Mouse (Mus musculus): Measurements from ENCODE around the gene Ptprh. TPM values are rescaled to one million over a fixed set of nuclear protein-coding genes. Genes with fewer than 3 reads are reported as not detected.

Ptprh gene
- polyA plus RNA-seq (2014; fragmentation: Nextera tagmentation; extraction: Ambion mirVana): not detected in 2 replicates

- no peak for TF ChIP-seq CTCF (IDR thresholded peaks at IDR 0.05; ENCODE audit: low read depth)
- H3K27ac ChIP-seq (ENCODE audit: low read depth): no peak within 1 kb of the TSS
- ATAC-seq (ENCODE audit: insufficient read depth): no peak
- no peaks in the 10 kb centered on the region for H3K36me3 ChIP-seq (ENCODE audit: insufficient read depth)
- no peaks in the 10 kb centered on the region for H3K9me3 ChIP-seq (ENCODE audit: low read depth, low read length)
- DNase-seq: no peak
- no peak within 1 kb of the TSS for H3K4me3 ChIP-seq (ENCODE audit: low read depth, low read length)
- no peak within 1 kb of the TSS for H3K4me2 ChIP-seq
- H3K4me1 ChIP-seq (ENCODE audit: insufficient read depth): no peaks in the 10 kb centered on the region
- H3K27me3 ChIP-seq (ENCODE audit: insufficient read depth, low read length): no peaks in the 10 kb centered on the region
- WGBS: 43% methylated on average over 6 of the region's 6 CpGs
- no peak within 1 kb of the TSS for H3K9ac ChIP-seq
Measured at GRCm38 (mm10) chr7:4603873-4604272, at the start of gene Ptprh. Gene Ptprh (minus strand): TSS chr7:4604041.

- 79% methylated on average over 5 of the region's 5 CpGs for WGBS
- no peak for DNase-seq
Measured at GRCm38 (mm10) chr7:4653351-4653750, 49.5 kb upstream of the Ptprh start.

GRCm38 (mm10) chr7:4652726-4653125 lies 48.9 kb upstream of the Ptprh start:
- Histone ChIP-seq H3K4me2 (no peak overlapping the region), H3K4me1 (ENCODE audit: insufficient read depth) (0 out of 2 replicates have a peak, but pooled peaks cover 4% of the 10 kb centered on the region), H3K27ac (ENCODE audit: low read depth) (no peak overlapping the region), H3K27me3 (ENCODE audit: insufficient read depth, low read length) (no peaks in the 10 kb centered on the region), H3K4me3 (ENCODE audit: low read depth, low read length) (no peak overlapping the region), H3K36me3 (ENCODE audit: insufficient read depth) (peaks cover 15% of the 10 kb centered on the region; the same call in 1 of the 2 replicates), H3K9me3 (ENCODE audit: low read depth, low read length) (no peaks in the 10 kb centered on the region), H3K9ac (no peak overlapping the region)
- TF ChIP-seq CTCF (IDR thresholded peaks at IDR 0.05; ENCODE audit: low read depth): no peak
- ATAC-seq (ENCODE audit: insufficient read depth) (no peak), DNase-seq (no peak)
- 83% methylated on average over 5 of the region's 5 CpGs for WGBS

More at GRCm38 (mm10) chr7:4653351-4653750, 49.5 kb upstream of the Ptprh start:
- Histone ChIP-seq H3K4me2 (no peak overlapping the region), H3K27ac (ENCODE audit: low read depth) (no peak overlapping the region), H3K36me3 (ENCODE audit: insufficient read depth) (peaks cover 15% of the 10 kb centered on the region; the same call in 1 of the 2 replicates), H3K27me3 (ENCODE audit: insufficient read depth, low read length) (no peaks in the 10 kb centered on the region), H3K9ac (no peak overlapping the region), H3K4me1 (ENCODE audit: insufficient read depth) (0 out of 2 replicates have a peak, but pooled peaks cover 6% of the 10 kb centered on the region), H3K9me3 (ENCODE audit: low read depth, low read length) (no peaks in the 10 kb centered on the region), H3K4me3 (ENCODE audit: low read depth, low read length) (no peak overlapping the region)
- no peak for ATAC-seq (ENCODE audit: insufficient read depth)
- no peak for TF ChIP-seq CTCF (IDR thresholded peaks at IDR 0.05; ENCODE audit: low read depth)

- no peak overlapping the region for H3K9ac ChIP-seq
- H3K4me1 ChIP-seq (ENCODE audit: insufficient read depth): no peaks in the 10 kb centered on the region
- 68% methylated on average over 8 of the region's 8 CpGs for WGBS
- no peak for TF ChIP-seq CTCF (IDR thresholded peaks at IDR 0.05; ENCODE audit: low read depth)
- H3K4me3 ChIP-seq (ENCODE audit: low read depth, low read length): no peak overlapping the region
- ATAC-seq (ENCODE audit: insufficient read depth) (no peak), DNase-seq (no peak)
- no peak overlapping the region for H3K27ac ChIP-seq (ENCODE audit: low read depth)
- H3K4me2 ChIP-seq: no peak overlapping the region
- peaks cover 20% of the 10 kb centered on the region; the same call in 1 of the 2 replicates for H3K36me3 ChIP-seq (ENCODE audit: insufficient read depth)
- H3K27me3 ChIP-seq (ENCODE audit: insufficient read depth, low read length): no peaks in the 10 kb centered on the region
- no peaks in the 10 kb centered on the region for H3K9me3 ChIP-seq (ENCODE audit: low read depth, low read length)
Measured at GRCm38 (mm10) chr7:4651581-4651980, 47.7 kb upstream of the Ptprh start.

- 85% methylated on average over 2 of the region's 2 CpGs for WGBS
- no peaks in the 10 kb centered on the region for H3K9me3 ChIP-seq (ENCODE audit: low read depth, low read length)
- H3K4me1 ChIP-seq (ENCODE audit: insufficient read depth): no peaks in the 10 kb centered on the region
- H3K9ac ChIP-seq: no peak overlapping the region
- H3K27ac ChIP-seq (ENCODE audit: low read depth): no peak overlapping the region
- ATAC-seq (ENCODE audit: insufficient read depth) (no peak), DNase-seq (no peak)
- peaks cover 45% of the 10 kb centered on the region for H3K36me3 ChIP-seq (ENCODE audit: insufficient read depth)
- no peaks in the 10 kb centered on the region for H3K27me3 ChIP-seq (ENCODE audit: insufficient read depth, low read length)
- no peak overlapping the region for H3K4me2 ChIP-seq
- no peak overlapping the region for H3K4me3 ChIP-seq (ENCODE audit: low read depth, low read length)
- no peak for TF ChIP-seq CTCF (IDR thresholded peaks at IDR 0.05; ENCODE audit: low read depth)
Measured at GRCm38 (mm10) chr7:4647992-4648391, 44.2 kb upstream of the Ptprh start.

GRCm38 (mm10) chr7:4647291-4647690 lies 43.5 kb upstream of the Ptprh start:
- Histone ChIP-seq H3K9me3 (ENCODE audit: low read depth, low read length) (no peaks in the 10 kb centered on the region), H3K4me3 (ENCODE audit: low read depth, low read length) (no peak overlapping the region), H3K27me3 (ENCODE audit: insufficient read depth, low read length) (no peaks in the 10 kb centered on the region), H3K4me2 (no peak overlapping the region), H3K9ac (no peak overlapping the region; the same call in 1 of the 2 replicates), H3K36me3 (ENCODE audit: insufficient read depth) (peaks cover 49% of the 10 kb centered on the region), H3K27ac (ENCODE audit: low read depth) (no peak overlapping the region), H3K4me1 (ENCODE audit: insufficient read depth) (no peaks in the 10 kb centered on the region)
- no peak for TF ChIP-seq CTCF (IDR thresholded peaks at IDR 0.05; ENCODE audit: low read depth)
- ATAC-seq (ENCODE audit: insufficient read depth) (0 out of 2 replicates have a peak, but pooled peaks have one; percentile 17), DNase-seq (no peak)
- WGBS: 44% methylated on average over 6 of the region's 6 CpGs

- DNase-seq (no peak), ATAC-seq (ENCODE audit: insufficient read depth) (no peak)
- Histone ChIP-seq H3K9ac (no peak overlapping the region; the same call in 1 of the 2 replicates), H3K27me3 (ENCODE audit: insufficient read depth, low read length) (no peaks in the 10 kb centered on the region), H3K36me3 (ENCODE audit: insufficient read depth) (peaks cover 53% of the 10 kb centered on the region), H3K27ac (ENCODE audit: low read depth) (no peak overlapping the region), H3K4me3 (ENCODE audit: low read depth, low read length) (no peak overlapping the region), H3K4me1 (ENCODE audit: insufficient read depth) (no peaks in the 10 kb centered on the region), H3K9me3 (ENCODE audit: low read depth, low read length) (no peaks in the 10 kb centered on the region), H3K4me2 (no peak overlapping the region)
- WGBS: 83% methylated on average over 3 of the region's 3 CpGs
- no peak for TF ChIP-seq CTCF (IDR thresholded peaks at IDR 0.05; ENCODE audit: low read depth)
Measured at GRCm38 (mm10) chr7:4646806-4647205, 43.0 kb upstream of the Ptprh start.

All from lung, embryonic 14.5 days (tissue).